Mouse (Mus musculus) stomach, embryonic 16.5 days (tissue): ENCODE measurements at regions not wholly inside any gene's neighbourhood (a gene's known extent, or its start where the extent isn't known, plus 50 kb on each side); places are given as distances from the start of the nearest gene placed in this dataset. TPM values are rescaled to one million over a fixed set of nuclear protein-coding genes. Genes with fewer than 3 reads are reported as not detected.

Experiments used
- ATAC-seq: fragments of 200-750 bp; cut with Nextera tagmentation; 2 replicates; pipeline ENCODE4 v1.8.0; 2017; ENCODE audit warnings: moderate number of reproducible peaks, moderate TSS enrichment; ENCODE audit not compliant: insufficient read depth, low FRiP score
- H3K27ac ChIP-seq: fragments of 300-500 bp; sonication (generic); 2 replicates; pipeline ENCODE4 v1.5.1; 2014; ENCODE audit warnings: low read length
- H3K27me3 ChIP-seq: fragments of 300-500 bp; sonication (generic); 2 replicates; pipeline ENCODE4 v1.6.1; 2014; ENCODE audit warnings: low read length, control low read depth, mixed read lengths; ENCODE audit not compliant: control insufficient read depth, insufficient read depth
- H3K36me3 ChIP-seq: fragments of 300-500 bp; sonication (generic); 2 replicates; pipeline ENCODE4 v1.6.1; 2014; ENCODE audit warnings: low read length; ENCODE audit not compliant: control insufficient read depth, insufficient read depth
- H3K4me1 ChIP-seq: fragments of 300-500 bp; sonication (generic); 2 replicates; pipeline ENCODE4 v1.6.1; 2014; ENCODE audit warnings: low read length, control low read depth, mixed read lengths; ENCODE audit not compliant: control insufficient read depth, insufficient read depth
- H3K4me2 ChIP-seq: fragments of 300-500 bp; sonication (generic); 2 replicates; pipeline ENCODE4 v1.6.1; 2014; ENCODE audit warnings: low read depth, low read length, mixed read lengths
- H3K4me3 ChIP-seq: fragments of 300-500 bp; sonication (generic); replicated peaks from 2 replicates; pipeline ENCODE4 v1.5.1; 2014; ENCODE audit warnings: mild to moderate bottlenecking, low read length
- H3K9ac ChIP-seq: fragments of 300-500 bp; sonication (generic); 2 replicates; pipeline ENCODE4 v1.6.1; 2014; ENCODE audit warnings: low read length
- H3K9me3 ChIP-seq: fragments of 300-500 bp; sonication (generic); replicated peaks from 2 replicates; pipeline ENCODE4 v1.6.1; 2016; ENCODE audit warnings: low read length, control low read depth; ENCODE audit not compliant: control insufficient read depth
- WGBS: fragments of 180-500 bp; shearing (Covaris S2); extraction: QIAGEN DNeasy Blood & Tissue Kit; methylation state at CpG from one replicate; pipeline ENCODE4 v1.1.7; 2014; 5-methylcytosine and 5-hydroxymethylcytosine counted together
- microRNA-seq: library from miRNA; unstranded; fragments of <30 nt; microRNA quantifications from one replicate; pipeline ENCODE4, GENCODE M21; 2016

GRCm38 (mm10) chr4:81506841-81507240, 64.2 kb upstream of the Mpdz start:
- Histone ChIP-seq H3K27me3 (no peaks in the 10 kb centered on the region), H3K4me3 (no peak overlapping the region), H3K9me3 (no peaks in the 10 kb centered on the region), H3K36me3 (no peaks in the 10 kb centered on the region), H3K4me1 (no peaks in the 10 kb centered on the region), H3K9ac (no peak overlapping the region), H3K27ac (no peak overlapping the region), H3K4me2 (no peak overlapping the region)
- WGBS: 77% methylated on average over 5 of the region's 5 CpGs
- ATAC-seq: no peak

- no peak for ATAC-seq
- no peak overlapping the region for H3K4me2 ChIP-seq
- no peaks in the 10 kb centered on the region for H3K36me3 ChIP-seq
- 96% methylated on average over 6 of the region's 6 CpGs for WGBS
- H3K27me3 ChIP-seq: no peaks in the 10 kb centered on the region
- H3K9ac ChIP-seq: no peak overlapping the region
- no peaks in the 10 kb centered on the region for H3K9me3 ChIP-seq
- no peaks in the 10 kb centered on the region for H3K4me1 ChIP-seq
- no peak overlapping the region for H3K27ac ChIP-seq
- no peak overlapping the region for H3K4me3 ChIP-seq
These were observed 63.7 kb upstream of the Mpdz start for GRCm38 (mm10) chr4:81506306-81506705.

GRCm38 (mm10) chr4:81505096-81505495, 62.5 kb upstream of the Mpdz start:
- Histone ChIP-seq H3K4me3 (no peak overlapping the region), H3K27me3 (no peaks in the 10 kb centered on the region), H3K4me1 (no peaks in the 10 kb centered on the region), H3K27ac (no peak overlapping the region), H3K36me3 (no peaks in the 10 kb centered on the region), H3K4me2 (no peak overlapping the region), H3K9me3 (no peaks in the 10 kb centered on the region), H3K9ac (no peak overlapping the region)
- WGBS: 37% methylated on average over 3 of the region's 3 CpGs
- ATAC-seq: no peak

GRCm38 (mm10) chr4:81503941-81504340, 61.3 kb upstream of the Mpdz start:
- H3K4me2 ChIP-seq: no peak overlapping the region
- H3K36me3 ChIP-seq: no peaks in the 10 kb centered on the region
- 72% methylated on average over 5 of the region's 5 CpGs for WGBS
- H3K27ac ChIP-seq: no peak overlapping the region
- ATAC-seq: no peak
- no peak overlapping the region for H3K4me3 ChIP-seq
- H3K9me3 ChIP-seq: no peaks in the 10 kb centered on the region
- H3K27me3 ChIP-seq: no peaks in the 10 kb centered on the region
- no peak overlapping the region for H3K9ac ChIP-seq
- H3K4me1 ChIP-seq: no peaks in the 10 kb centered on the region

- Histone ChIP-seq H3K27ac (no peak overlapping the region), H3K4me2 (no peak overlapping the region), H3K36me3 (no peaks in the 10 kb centered on the region), H3K9ac (no peak overlapping the region), H3K4me3 (no peak overlapping the region), H3K4me1 (no peaks in the 10 kb centered on the region), H3K9me3 (no peaks in the 10 kb centered on the region), H3K27me3 (no peaks in the 10 kb centered on the region)
- WGBS: 68% methylated on average over 5 of the region's 5 CpGs
- no peak for ATAC-seq
These were observed 59.2 kb upstream of the Mpdz start for GRCm38 (mm10) chr4:81501802-81502201.

- H3K9me3 ChIP-seq: no peaks in the 10 kb centered on the region
- H3K27ac ChIP-seq: no peak overlapping the region
- no peak overlapping the region for H3K4me2 ChIP-seq
- H3K36me3 ChIP-seq: no peaks in the 10 kb centered on the region
- 32% methylated on average over 2 of the region's 2 CpGs for WGBS
- ATAC-seq: no peak
- H3K4me3 ChIP-seq: no peak overlapping the region
- H3K9ac ChIP-seq: no peak overlapping the region
- H3K4me1 ChIP-seq: no peaks in the 10 kb centered on the region
- H3K27me3 ChIP-seq: no peaks in the 10 kb centered on the region
These were observed 55.5 kb upstream of the Mpdz start for GRCm38 (mm10) chr4:81498133-81498532.

GRCm38 (mm10) chr4:81492811-81493210, 50.2 kb upstream of the Mpdz start:
- WGBS: 81% methylated on average over 3 of the region's 3 CpGs
- Histone ChIP-seq H3K4me3 (no peak overlapping the region), H3K36me3 (no peaks in the 10 kb centered on the region), H3K4me1 (no peaks in the 10 kb centered on the region), H3K27me3 (no peaks in the 10 kb centered on the region), H3K9ac (no peak overlapping the region), H3K9me3 (no peaks in the 10 kb centered on the region), H3K4me2 (no peak overlapping the region), H3K27ac (no peak overlapping the region)
- ATAC-seq: no peak

Small RNA genes in the stretch of these regions (microRNA-seq; reads per million reads assigned to microRNA genes)
- gene Gm22402: not detected
